Mouse (Mus musculus): ENCODE data around the gene 1700010I14Rik.

- no peak for TF ChIP-seq CTCF (IDR thresholded peaks at IDR 0.05)
- TF ChIP-seq POLR2A (IDR thresholded peaks at IDR 0.05; ENCODE audit: insufficient read depth, low read depth, low read length), result no peak
- no peak for TF ChIP-seq EP300 (IDR thresholded peaks at IDR 0.05; ENCODE audit: insufficient read depth, low read depth, low read length)
Measured at GRCm38 (mm10) chr17:8974823-8975397, 13.2 kb upstream of the 1700010I14Rik start.
